Mouse (Mus musculus): ENCODE data around the gene Myh3. TPM values are rescaled to one million over a fixed set of nuclear protein-coding genes. Genes with fewer than 3 reads are reported as not detected.

The Myh3 gene
- total RNA-seq (2021), result 10 to 100 TPM in 1 of 2 experiments, 1 to 10 TPM in 1; 3.2 to 28.8 TPM
- long read RNA-seq, experiment 1, full-length matches to known transcripts, result 4 of 11 reads
- long read RNA-seq, experiment 1, partial matches to known transcripts, result 7 of 11 reads
- long read RNA-seq, experiment 1, other reads (novel, unspliced or antisense), result 0 of 11 reads
- long read RNA-seq, experiment 2, partial matches to known transcripts, result 2 of 2 reads
- long read RNA-seq, experiment 2, other reads (novel, unspliced or antisense), result 0 of 2 reads

DNA sequence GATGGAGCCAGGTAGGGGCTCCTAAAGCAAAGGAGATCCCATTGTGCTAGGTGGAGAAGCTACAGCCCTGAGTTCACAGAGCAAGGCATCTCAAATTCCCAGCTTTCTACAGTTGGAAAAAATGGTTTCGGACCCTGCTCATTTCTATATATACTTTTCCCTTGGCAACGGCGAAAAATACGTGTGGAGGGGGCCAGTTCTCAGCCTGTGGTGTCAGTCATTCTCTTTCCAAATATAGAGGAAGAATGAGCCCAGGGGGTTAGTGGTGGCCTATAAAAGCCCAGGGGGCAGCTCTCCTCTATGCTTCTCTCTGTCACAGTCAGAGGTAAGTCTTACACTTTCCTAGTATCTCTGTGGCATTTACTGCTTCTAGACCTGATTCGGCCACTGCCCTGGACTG lies at the start of gene Myh3:
Myh3 (plus strand) TSS at position 301 of the 400 bp plus-strand sequence.
- no peak for DNase-seq (ENCODE audit: low spot score in 2 of 2)

DNA sequence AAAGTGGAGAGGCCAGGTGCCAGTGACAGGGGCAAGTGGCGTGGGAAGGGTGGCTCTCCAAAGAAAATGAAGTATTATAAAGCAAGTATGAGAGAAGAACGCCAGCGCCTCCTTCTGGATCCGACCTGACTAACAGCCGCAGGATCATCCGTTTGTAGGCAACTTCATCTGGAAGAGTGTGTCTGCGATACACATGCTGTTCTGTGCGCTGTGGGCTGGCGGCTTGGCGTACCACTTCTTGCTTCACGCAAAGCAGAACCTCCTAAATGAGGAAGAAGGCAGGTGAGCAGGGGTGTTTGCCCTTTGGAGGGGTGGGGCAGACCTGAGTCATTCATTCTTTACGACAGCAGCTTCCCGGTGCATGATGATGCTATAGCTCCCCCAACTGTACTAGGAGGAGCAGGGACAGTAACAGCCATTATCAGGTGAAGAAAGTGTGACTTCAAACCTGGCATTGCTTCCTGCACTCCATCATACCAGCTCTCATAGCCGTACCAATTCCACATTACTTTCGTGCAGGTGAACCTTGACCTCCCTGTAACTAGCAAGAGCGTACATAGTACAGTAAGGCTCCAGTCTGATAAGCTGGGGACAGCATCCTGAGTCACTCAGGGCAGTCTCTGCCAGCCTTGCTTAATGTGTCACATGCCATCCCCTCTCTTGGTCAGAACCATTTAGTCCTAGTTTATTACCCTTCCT lies 47.0 kb upstream of the Myh3 start:
- DNase-seq (ENCODE audit: low spot score in 2 of 2), result no peak

DNA sequence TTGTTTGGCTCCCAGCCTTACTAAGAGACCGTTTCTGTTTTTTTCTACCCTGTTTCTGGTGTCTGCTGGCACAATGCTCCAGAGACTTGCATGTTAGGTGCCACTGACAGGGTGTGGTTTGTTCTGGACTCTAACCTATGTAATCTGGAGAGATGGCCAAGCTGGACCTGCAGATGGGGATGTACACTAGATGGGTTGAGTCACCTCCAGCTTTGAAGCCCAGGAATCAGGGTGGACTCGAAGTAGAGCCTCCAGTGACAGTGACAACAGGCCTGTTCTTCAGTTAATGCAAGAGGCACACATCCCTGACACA lies 46.5 kb upstream of the Myh3 start:
- no peak for DNase-seq (ENCODE audit: low spot score in 2 of 2)

DNA sequence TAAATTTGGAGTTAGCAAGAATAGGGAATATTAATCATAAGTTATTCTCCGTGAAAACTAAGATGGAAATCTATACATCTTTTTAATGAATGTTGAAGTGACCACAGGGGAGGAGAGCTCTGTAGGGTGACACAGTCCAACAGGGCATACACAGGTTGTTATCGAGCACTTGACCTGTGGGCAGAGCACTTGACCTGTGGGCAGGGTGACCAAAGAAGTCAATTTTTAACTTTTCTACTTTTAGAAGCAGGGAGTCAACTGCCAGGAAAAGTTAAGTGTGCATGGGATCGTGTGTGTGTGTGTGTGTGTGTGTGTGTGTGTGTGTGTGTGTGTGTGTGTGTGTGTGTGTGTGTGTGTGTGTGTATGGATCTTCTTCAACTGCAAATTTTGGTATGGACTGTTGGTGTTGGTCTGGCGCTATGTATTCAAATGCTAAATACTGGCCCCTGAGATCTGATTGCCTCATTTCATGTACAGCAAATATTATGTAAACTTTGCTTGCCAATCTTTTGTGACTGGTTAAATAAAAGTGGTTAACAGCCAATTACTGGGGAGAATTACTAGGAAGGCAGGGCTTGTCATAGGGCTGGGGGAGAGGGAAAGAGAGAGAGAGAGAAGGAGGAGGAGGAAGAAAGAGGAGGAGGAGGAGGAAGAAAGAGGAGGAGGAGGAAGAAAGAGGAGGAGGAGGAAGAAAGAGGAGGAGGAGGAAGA lies 43.2 kb upstream of the Myh3 start:
- no peak for DNase-seq (ENCODE audit: low spot score in 2 of 2)

DNA sequence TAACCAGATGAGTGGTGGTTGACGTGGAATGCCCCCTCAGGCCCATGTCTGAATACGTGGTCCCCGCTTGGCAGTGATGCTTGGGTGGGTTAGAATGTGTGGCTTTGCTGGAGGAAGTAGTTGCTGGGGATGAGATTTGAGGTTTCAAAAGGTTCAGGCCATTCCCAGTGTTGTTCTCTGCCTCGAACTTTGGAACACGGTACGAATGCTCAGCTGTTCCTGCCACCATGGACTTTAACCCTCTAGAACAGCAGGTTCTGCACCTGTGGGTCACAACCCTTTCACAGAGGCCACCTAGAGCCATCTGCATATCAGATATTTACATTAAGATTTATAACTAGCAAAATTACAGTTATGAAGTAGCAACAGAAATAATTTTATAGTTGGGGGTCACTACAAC lies 41.9 kb upstream of the Myh3 start:
- no peak for DNase-seq (ENCODE audit: low spot score in 2 of 2)

DNA sequence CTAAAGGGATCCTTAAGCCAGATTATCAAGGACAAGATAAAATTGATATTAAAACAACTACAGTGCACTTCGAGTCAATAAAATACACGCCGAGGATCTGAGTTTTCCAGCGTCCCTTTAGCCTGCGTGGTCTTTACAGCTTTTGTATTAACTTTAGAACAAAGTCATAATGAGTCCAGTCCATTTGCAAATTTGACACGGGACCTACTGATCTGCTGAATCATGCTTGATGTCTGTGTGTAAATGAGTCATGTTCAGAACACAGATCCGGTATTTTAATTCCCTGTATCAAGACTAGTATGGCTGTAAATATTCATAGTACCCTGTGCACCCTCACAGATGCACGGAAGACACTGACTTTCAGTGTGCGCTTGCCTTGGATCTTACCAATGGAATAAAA lies 41.2 kb upstream of the Myh3 start:
- DNase-seq (ENCODE audit: low spot score in 2 of 2), result no peak

DNA sequence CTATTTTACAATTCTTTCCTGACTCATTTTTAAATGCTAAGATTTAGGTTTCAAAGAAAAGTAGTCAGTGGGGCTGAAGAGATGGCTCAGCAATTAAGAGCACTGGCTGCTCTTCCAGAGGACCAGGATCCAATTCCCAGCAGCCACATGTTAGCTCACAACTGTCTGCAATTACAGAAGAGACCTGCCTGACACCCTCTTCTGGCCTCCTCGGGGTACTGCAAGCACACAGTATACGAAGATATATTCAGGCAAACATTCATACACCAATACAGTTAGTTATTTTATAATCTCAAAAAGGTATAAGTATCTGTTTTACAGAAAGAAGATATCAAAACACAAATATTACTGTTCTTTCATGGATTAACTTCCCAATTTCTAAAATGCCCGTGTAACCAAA lies 38.3 kb upstream of the Myh3 start:
- no peak for DNase-seq (ENCODE audit: low spot score in 2 of 2)

DNA sequence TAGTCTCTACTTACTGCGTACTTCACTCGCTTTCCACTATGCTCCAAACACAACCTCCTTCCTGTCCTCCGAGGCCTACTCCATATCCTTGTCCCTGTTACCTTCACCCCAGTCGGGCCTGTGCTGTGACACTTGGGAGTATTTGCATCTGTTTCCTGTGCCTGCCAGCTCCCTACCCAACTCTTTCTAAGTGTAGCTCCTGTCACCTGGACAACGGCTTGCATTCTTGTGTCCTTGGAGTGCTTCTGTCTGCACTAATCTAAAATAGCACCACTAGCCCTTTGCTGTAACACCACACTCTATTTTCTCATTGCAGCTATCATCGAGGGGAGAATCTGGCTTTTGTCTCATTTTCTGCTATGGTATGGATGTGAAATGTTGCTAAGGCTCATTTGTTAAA lies 37.6 kb upstream of the Myh3 start:
- no peak for DNase-seq (ENCODE audit: low spot score in 2 of 2)

DNA sequence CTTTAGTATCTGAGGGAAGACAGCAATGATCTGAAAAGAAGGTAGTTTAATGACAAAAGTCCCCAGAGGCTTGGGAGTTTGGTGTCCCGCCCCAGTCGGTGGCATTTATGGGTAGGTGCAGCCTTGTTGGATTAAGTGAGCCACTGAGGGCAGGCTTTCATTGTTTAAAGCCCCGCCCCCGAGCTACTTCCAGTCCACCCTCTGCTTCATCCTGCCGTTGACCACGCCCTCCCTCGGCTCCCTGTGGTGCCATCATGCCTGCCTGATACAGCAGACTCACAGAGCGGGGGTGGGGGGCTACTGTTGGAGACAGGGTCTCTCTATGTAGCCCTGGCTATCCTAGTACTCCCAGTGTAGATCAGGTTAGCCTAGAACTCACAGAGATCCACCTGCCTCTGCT lies 35.1 kb upstream of the Myh3 start:
- no peak for DNase-seq (ENCODE audit: low spot score in 2 of 2)

DNA sequence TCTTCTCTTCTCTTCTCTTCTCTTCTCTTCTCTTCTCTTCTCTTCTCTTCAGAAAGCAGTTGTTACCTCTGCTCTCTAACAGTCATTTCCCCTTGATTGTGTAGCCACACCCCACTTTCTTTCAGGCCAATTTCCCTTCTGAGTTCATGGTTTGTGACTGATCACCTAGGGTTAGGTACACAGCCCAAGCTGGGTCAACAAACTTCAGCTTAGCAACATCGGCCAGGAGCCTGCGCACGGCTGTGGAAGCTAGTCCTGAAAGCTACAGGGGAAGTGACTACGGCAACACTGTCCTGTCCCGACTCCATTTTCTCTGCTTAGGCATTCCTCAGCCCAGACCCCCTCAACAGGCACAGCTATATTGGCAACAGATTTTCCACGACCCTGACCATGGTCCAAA lies 33.1 kb upstream of the Myh3 start:
- no peak for DNase-seq (ENCODE audit: low spot score in 2 of 2)

DNA sequence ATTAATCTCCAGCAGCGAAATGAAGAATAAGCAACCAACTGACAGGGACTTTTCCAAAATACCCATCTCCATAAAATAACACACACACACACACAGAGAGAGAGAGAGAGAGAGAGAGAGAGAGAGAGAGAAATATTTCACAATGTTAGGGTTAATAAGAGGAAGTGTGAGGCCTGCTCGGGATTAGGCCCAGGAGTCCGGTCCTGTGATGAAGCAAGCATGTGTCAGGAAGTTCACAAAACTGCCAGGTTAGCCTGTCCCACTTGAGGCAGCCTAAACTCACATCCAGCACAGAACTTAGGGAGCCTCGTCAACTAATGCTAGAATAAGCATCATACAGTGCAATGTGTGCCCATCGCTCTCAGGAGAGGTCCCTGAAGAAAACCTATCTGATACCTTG lies 30.9 kb upstream of the Myh3 start:
- DNase-seq (ENCODE audit: low spot score in 2 of 2), result no peak

DNA sequence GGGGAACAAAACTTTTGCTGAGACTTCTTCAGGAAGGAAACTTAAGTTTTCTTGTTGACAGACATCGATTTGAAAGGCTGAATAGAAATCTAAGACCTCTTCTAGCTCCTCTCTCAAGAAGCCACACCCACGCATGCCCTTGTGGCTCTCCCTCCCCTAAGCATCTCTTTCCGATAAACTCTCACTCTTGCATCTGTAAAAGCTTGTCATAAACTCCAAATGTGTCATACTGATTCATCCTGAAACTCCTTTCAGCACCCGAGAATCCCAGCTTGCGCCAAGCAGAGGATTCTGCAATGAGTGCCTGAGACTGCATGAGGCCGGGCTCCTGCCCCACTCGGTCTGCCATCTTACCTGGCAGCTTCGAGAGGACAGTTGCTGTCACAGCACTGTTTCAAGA lies 29.6 kb upstream of the Myh3 start:
- no peak for DNase-seq (ENCODE audit: low spot score in 2 of 2)

DNA sequence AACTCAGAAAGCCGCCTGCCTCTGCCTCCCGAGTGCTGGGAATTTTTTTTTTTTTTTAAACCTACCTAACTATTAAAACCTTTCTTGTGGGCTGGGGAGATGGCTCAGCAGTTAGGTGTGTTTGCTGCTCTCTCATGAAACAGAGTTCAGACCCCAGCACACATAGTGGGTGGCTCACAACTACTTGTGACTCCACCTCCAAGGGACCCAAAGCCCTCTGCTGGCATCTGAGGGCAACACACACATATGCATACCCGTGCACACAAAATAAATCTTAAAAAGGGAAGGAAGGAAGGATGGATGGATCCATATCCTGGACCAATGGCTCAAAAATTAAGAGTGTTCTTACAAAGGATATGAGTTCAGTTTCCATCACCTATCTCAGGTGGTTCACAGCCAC lies 28.8 kb upstream of the Myh3 start:
- DNase-seq (ENCODE audit: low spot score in 2 of 2), result no peak

DNA sequence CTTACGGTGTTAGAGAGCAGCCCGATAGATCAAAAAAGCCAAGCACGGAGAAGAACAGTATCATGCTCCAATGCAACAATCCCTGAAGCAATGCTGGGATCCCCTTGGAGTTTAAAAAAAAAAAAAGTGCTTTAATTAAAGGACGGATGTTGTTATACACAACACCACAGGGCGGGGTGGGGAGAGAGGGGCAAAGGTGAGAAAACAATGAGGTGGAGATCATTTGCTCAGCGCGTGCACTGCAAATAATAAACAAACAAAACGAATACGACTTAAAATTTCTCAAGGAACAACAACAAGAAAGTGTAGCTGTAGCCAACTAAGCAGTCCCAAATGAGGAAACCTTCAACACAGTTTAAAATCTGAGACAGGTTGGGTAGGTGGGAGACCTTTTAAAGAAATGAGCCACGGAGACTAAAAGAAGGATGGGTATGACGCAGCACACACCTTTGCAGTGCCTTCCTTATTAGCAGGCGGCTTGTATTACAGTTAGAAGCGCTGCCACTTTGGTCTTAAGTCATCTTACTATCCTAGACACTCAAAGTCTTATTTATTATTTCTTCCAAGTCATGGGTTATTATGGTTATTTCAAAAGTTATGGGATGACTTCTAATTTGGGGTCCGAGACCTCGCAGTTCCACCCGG lies 26.3 kb upstream of the Myh3 start:
- DNase-seq (ENCODE audit: low spot score in 2 of 2), result no peak

DNA sequence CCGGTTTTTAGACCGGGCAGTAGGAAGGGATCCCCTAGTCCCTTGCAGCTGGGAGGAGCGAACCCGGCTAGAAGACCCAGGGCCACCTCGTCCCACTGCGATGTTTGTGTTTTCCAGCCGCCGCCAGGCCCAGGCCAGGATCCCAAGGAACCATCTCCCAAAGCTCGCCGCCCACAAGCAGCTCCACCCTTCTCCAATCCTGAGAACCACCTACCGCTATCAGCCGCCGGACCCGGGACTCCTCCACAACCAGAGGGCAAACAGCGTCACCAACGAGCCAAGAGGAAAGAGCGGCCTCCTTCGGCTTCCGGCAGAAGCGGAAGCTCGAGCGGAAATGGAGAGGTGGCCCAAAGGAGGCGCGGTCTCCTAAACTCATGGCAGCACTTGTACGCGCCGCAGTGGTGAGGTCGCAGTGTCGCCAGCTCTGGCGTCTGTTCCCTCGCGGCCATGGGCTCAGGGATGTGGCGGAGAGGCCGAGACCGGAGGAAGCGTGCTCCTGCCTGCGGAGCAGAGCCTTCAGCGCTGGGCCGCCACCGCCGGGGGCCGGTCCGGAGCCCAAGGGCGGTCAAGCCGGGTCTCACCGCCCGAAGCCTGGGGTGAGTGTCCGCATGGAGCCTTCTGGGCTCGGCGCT lies 25.7 kb upstream of the Myh3 start, which contains the start of the genes Adprm and Sco1:
Adprm (minus strand) TSS at position 274 of the 632 bp plus-strand sequence.
Sco1 (plus strand) TSS at position 350 of the 632 bp plus-strand sequence.
- DNase-seq (ENCODE audit: low spot score in 2 of 2), result peak; percentile 69 to 81

DNA sequence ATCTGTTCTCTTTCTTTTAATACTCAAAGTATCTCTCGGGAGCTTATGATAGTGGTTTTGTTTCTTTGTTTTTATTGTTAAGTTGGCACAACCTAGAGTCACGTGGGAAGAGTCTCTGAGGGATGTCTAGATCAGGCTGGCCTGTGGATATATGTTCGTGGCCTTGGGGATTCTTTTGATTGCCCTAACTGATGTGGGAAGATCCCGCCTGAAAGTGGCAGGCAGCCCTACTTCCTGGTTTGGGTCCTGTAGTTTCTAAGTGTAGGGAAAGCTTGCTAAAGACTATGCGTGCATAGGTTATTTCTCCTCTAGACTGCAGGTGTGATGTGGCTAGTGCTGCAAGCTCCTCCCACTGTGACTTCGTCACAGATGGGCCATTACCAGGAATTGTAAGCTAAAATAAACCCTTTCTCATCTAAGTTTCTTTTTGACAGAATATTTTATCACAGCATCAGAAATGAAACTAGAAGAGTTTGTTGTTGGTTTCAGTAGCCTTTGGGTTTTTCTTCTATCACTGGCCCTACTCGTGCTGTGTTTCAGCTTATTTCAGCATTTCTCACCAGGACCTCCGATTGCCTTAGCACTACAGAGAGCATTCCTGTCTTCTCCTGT lies 23.2 kb upstream of the Myh3 start:
- no peak for DNase-seq (ENCODE audit: low spot score in 2 of 2)

DNA sequence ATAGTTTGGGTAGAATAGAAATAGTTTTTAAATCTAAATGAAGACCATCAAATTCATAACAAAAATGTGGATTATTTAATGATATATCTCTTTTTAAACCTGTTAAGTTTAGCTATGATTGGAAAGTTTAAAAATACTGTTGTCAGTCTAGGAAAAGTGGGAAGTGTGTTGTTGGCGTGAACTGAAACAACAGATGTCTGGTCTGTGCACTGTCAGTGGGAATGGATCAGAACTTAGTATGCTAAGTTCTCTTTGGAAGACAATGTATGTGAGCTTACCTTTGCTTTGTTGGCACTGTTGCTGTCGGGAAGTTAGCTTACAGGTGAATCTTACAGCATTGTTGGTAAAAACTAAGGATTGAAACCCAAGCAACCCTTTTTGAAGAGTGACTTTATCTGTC lies 16.8 kb upstream of the Myh3 start:
- DNase-seq (ENCODE audit: low spot score in 2 of 2), result no peak

DNA sequence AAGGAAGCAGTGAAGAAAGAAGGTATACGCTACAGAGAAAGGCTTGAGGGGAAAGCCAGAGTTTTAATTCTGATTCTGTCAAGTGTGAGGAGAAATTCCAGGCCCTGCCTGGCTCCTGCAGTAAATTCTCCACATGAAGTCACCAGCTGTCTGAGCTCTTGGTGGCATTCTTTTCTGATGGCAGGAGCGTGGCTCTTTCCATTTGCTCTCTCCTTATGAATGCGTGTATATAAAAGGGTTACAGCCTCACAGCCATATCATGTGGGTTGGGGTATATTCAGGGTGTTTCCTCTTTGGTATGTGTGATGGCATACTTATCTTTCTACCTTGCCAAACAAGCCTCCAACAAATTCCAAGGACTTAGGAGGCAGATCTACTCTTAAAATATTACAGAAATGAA lies 15.4 kb upstream of the Myh3 start:
- DNase-seq (ENCODE audit: low spot score in 2 of 2), result no peak

DNA sequence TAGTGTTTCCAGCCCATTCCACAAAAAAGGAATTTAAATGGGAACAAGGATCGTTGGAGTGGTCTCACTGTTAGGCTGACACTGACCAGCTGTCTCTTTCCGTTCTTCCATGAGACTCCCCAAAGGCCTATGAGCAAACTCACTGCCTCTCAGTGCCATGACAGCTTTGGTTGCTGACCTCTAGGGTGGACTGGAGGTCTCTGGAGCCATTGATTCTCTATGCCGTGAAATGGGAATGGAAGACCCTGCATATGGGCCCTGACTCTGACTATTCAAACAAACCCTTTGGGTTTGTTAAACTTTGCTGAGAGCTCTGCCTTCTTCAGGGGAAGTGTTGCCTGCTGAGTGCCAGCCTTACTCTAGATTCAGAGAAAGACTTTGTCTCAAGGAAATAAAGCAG lies 10.4 kb upstream of the Myh3 start:
- DNase-seq (ENCODE audit: low spot score in 2 of 2), result no peak

DNA sequence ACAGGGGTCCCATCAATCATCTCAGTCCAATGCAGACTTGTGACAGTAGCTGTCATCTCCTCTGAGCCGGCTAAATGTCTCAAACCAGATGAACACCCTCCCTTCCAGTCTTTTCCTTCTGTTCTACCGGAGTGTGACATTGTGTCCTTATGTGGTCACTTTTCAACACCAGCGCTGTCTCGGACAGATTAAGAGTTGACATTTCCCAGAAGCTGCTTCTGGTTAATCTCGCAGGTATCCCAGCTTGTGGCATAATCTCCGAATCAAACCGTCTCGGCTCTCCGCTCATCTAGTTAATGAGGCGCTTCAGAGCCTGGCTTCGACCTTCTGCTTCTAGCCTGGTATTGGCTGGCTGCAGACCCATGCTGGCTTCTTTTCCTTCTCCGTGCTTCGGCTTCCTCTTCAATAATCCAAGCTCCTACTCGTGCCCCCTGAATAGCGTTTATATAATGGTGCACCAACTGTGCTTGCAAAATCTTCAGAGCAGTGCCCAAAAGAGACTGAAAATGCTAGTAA lies 5.4 kb upstream of the Myh3 start:
- DNase-seq (ENCODE audit: low spot score in 2 of 2), result no peak

DNA sequence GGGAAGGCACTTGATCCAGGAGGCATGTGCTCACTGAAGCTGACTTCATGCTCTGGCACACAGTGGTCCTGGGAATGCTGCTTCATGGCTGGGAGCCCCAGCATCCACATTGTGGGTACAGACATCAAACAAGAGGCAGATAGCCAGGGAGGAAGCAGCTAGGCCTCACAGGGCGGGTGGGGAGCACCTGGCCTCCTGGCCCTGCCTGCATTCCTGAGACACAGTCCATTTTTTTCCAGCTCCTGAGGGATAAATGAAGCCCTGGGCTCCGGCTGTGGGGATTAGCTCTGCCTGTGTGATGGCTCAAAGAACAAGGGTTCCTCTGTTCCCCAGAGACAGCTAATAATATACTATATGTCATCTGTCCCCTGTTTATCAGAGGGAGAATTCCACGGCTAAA lies 3.1 kb upstream of the Myh3 start:
- no peak for DNase-seq (ENCODE audit: low spot score in 2 of 2)
